Mouse (Mus musculus): ENCODE measurements around the gene Lhx4.

The Lhx4 gene

DNA sequence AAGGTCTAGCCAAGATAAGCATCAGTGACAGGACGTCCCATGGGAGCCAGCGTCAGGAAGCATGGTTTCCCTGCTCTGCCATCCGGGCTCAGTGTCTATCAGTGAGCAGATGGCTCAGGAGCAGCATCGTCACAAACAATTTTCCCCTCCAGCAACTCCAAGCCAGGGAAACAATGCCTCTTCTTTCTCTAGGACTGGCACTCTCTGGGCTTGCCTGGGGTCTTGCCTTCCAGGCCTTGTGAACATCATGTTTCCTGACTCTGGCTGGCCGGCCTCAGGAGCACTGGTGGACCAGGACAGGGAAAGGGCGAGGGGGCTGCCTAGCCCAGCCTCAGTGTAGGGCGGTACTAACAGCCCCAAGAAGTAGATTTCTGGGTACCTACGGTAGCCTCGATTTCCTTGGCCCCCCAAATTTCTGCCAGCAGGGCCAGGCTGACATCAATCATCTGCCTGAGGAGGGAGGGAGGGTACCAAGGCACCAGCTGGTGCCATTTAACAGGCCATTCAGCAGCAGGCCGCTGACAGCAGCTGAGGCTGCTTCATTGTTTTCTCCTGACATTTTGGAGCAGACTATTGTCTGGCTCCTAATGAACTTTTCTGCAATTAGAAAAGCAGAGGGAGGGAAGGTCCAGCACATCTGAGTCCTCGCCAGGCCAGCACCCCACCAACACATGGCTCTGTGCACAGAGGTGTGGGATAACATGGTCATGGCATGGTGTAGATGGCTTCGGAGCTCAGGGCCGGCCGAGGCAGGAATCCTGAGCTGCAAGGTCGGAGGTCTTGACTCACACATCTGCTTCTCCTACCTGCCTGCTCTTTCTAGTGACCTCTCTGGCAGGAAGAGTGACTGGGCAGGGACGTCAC lies 38.9 kb upstream of the Lhx4 start:
- H3K4me3 ChIP-seq (replicated peaks; ENCODE audit: low read length), result no peak overlapping the region
- peaks cover 9% of the 10 kb centered on the region; the same call in 1 of the 2 replicates for H3K9me3 ChIP-seq (ENCODE audit: low read length)
- H3K4me1 ChIP-seq (replicated peaks; ENCODE audit: low read depth, low read length), result 0 out of 2 replicates have a peak, but pooled peaks cover 5% of the 10 kb centered on the region
- H3K36me3 ChIP-seq (ENCODE audit: insufficient read depth, low read length), result peaks cover 6% of the 10 kb centered on the region; the same call in 1 of the 2 replicates
- TF ChIP-seq CTCF (conservative IDR thresholded peaks at IDR 0.05; ENCODE audit: low read length) (no peak), NANOG (IDR thresholded peaks at IDR 0.05; ENCODE audit: borderline replicate concordance, low read length) (no peak), POU5F1 (IDR thresholded peaks at IDR 0.05; ENCODE audit: borderline replicate concordance, low read length) (no peak)
- H3K27me3 ChIP-seq (ENCODE audit: insufficient read depth, low read length), result 0 out of 2 replicates have a peak, but pooled peaks cover 3% of the 10 kb centered on the region

- no peak for TF ChIP-seq NANOG (IDR thresholded peaks at IDR 0.05; ENCODE audit: borderline replicate concordance, low read length)
- TF ChIP-seq CTCF (conservative IDR thresholded peaks at IDR 0.05; ENCODE audit: low read length), result no peak
- no peak for TF ChIP-seq POU5F1 (IDR thresholded peaks at IDR 0.05; ENCODE audit: borderline replicate concordance, low read length)
- H3K27me3 ChIP-seq (ENCODE audit: insufficient read depth, low read length), result no peaks in the 10 kb centered on the region; the same call in 1 of the 2 replicates
- H3K4me1 ChIP-seq (replicated peaks; ENCODE audit: low read depth, low read length), result peaks cover 8% of the 10 kb centered on the region; the same call in 1 of the 2 replicates
- no peak overlapping the region for H3K4me3 ChIP-seq (replicated peaks; ENCODE audit: low read length)
- no peaks in the 10 kb centered on the region for H3K36me3 ChIP-seq (ENCODE audit: insufficient read depth, low read length)
- no peaks in the 10 kb centered on the region for H3K9me3 ChIP-seq (ENCODE audit: low read length)
Measured at GRCm38 (mm10) chr1:155785886-155786285, 34.4 kb upstream of the Lhx4 start.

DNA sequence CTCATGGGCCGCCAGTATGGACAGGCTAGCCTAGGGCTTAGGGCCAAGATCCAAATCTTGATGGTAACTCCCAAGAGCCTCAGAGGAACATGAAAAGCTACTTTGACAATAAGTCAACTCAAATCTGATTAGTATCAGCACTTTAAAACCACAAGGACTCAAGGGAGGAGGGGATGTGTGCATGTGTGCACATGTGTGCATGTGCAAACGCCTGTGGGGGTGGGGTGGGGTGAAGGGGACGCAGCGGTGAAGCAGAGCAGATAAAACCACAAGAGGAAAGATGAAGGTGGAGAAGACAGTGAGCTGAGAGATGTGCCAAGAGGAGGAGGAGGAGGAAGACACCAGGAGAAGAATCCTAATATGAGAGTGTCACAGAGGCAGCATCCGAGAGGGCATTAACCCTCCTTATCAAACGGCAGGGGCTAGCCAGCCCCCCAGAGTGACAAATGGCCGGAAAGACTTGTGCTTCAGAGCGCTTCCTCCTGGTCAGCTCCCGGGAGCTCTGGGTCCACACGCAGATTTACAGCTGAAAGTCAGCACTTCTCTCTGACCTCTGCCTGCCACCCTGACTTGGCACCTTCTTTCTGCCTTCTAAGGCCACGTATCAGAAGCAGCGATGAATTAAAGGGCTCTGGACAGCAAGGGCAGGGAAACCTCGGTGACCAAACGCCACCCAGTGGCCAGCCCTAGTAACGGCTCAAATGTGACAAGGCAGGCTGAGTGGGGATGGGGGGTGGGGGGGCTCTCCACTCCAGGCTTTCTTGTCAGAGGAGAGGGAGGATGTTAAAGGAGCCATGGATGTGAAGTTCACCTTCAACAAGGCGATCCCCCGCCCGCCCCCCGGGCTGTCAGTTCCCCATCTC lies 33.1 kb upstream of the Lhx4 start:
- H3K4me3 ChIP-seq (replicated peaks; ENCODE audit: low read length), result no peak overlapping the region
- H3K9me3 ChIP-seq (ENCODE audit: low read length), result no peaks in the 10 kb centered on the region
- H3K27me3 ChIP-seq (ENCODE audit: insufficient read depth, low read length), result no peaks in the 10 kb centered on the region; the same call in 1 of the 2 replicates
- H3K36me3 ChIP-seq (ENCODE audit: insufficient read depth, low read length), result no peaks in the 10 kb centered on the region
- TF ChIP-seq NANOG (IDR thresholded peaks at IDR 0.05; ENCODE audit: borderline replicate concordance, low read length) (no peak), CTCF (conservative IDR thresholded peaks at IDR 0.05; ENCODE audit: low read length) (peak; percentile 50)
- H3K4me1 ChIP-seq (replicated peaks; ENCODE audit: low read depth, low read length), result peaks cover 8% of the 10 kb centered on the region; the same call in 1 of the 2 replicates

DNA sequence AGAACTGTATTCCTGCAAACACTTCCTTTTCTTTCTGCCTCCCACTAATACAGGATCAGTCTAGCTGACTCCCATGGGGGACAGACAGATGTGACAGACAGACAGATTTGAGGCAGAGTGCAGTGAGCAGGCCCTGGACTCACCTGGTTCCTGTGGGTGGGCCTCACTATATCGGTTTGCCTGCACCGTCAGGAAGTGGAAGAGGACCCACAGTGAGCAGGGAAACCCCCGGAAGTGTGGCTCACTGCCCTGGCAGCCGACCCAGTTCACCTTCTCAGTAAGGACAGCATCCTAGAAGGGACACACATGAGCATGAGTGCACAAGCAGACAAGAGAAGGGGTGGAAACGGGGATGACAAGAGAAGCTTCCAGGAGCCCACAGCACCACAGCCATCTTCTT lies 30.9 kb upstream of the Lhx4 start:
- peaks cover 8% of the 10 kb centered on the region; the same call in 1 of the 2 replicates for H3K4me1 ChIP-seq (replicated peaks; ENCODE audit: low read depth, low read length)
- no peaks in the 10 kb centered on the region; the same call in 1 of the 2 replicates for H3K27me3 ChIP-seq (ENCODE audit: insufficient read depth, low read length)
- TF ChIP-seq CTCF (conservative IDR thresholded peaks at IDR 0.05; ENCODE audit: low read length) (no peak), POU5F1 (IDR thresholded peaks at IDR 0.05; ENCODE audit: borderline replicate concordance, low read length) (no peak), NANOG (IDR thresholded peaks at IDR 0.05; ENCODE audit: borderline replicate concordance, low read length) (no peak)

GRCm38 (mm10) chr1:155777641-155778625 lies 26.4 kb upstream of the Lhx4 start:
- TF ChIP-seq POU5F1 (IDR thresholded peaks at IDR 0.05; ENCODE audit: borderline replicate concordance, low read length) (no peak), NANOG (IDR thresholded peaks at IDR 0.05; ENCODE audit: borderline replicate concordance, low read length) (no peak), CTCF (conservative IDR thresholded peaks at IDR 0.05; ENCODE audit: low read length) (no peak)
- no peaks in the 10 kb centered on the region for H3K36me3 ChIP-seq (ENCODE audit: insufficient read depth, low read length)
- no peaks in the 10 kb centered on the region for H3K4me1 ChIP-seq (replicated peaks; ENCODE audit: low read depth, low read length)
- H3K4me3 ChIP-seq (replicated peaks; ENCODE audit: low read length), result no peak overlapping the region
- peaks cover 7% of the 10 kb centered on the region for H3K9me3 ChIP-seq (ENCODE audit: low read length)
- peaks cover 9% of the 10 kb centered on the region for H3K27me3 ChIP-seq (ENCODE audit: insufficient read depth, low read length)

More for the DNA sequence above, 30.9 kb upstream of the Lhx4 start:
- no peaks in the 10 kb centered on the region for H3K36me3 ChIP-seq (ENCODE audit: insufficient read depth, low read length)
- H3K9me3 ChIP-seq (ENCODE audit: low read length), result no peaks in the 10 kb centered on the region
- H3K4me3 ChIP-seq (replicated peaks; ENCODE audit: low read length), result no peak overlapping the region

- Histone ChIP-seq H3K36me3 (ENCODE audit: insufficient read depth, low read length) (no peaks in the 10 kb centered on the region), H3K4me3 (replicated peaks; ENCODE audit: low read length) (no peak overlapping the region), H3K27me3 (ENCODE audit: insufficient read depth, low read length) (peaks cover 3% of the 10 kb centered on the region; the same call in 1 of the 2 replicates), H3K9me3 (ENCODE audit: low read length) (no peaks in the 10 kb centered on the region), H3K4me1 (replicated peaks; ENCODE audit: low read depth, low read length) (no peaks in the 10 kb centered on the region)
- TF ChIP-seq POU5F1 (IDR thresholded peaks at IDR 0.05; ENCODE audit: borderline replicate concordance, low read length) (no peak), NANOG (IDR thresholded peaks at IDR 0.05; ENCODE audit: borderline replicate concordance, low read length) (no peak), CTCF (conservative IDR thresholded peaks at IDR 0.05; ENCODE audit: low read length) (no peak)
Measured at GRCm38 (mm10) chr1:155759167-155759566, 7.7 kb upstream of the Lhx4 start.

DNA sequence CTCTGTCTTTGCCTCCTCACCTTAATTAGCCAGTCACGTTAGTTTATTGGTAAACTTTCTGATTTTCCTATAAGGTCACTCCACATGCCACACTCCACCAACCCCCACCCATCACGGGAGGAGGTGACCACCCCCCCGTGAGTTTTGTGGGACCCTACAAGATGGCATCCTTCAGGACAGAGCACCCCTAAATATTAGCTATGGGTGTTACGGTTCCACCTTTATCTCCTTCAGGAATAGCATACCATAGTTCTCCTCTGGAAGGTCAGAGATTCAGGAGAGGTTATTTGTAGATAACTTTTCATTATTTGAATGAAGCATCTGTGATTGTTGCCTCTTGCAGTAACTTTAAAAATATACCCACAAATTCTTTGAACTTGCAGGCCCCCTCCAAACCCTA lies 7.2 kb upstream of the Lhx4 start:
- Histone ChIP-seq H3K4me1 (replicated peaks; ENCODE audit: low read depth, low read length) (no peaks in the 10 kb centered on the region), H3K4me3 (replicated peaks; ENCODE audit: low read length) (no peak overlapping the region), H3K27me3 (ENCODE audit: insufficient read depth, low read length) (peaks cover 7% of the 10 kb centered on the region), H3K36me3 (ENCODE audit: insufficient read depth, low read length) (no peaks in the 10 kb centered on the region), H3K9me3 (ENCODE audit: low read length) (no peaks in the 10 kb centered on the region)
- TF ChIP-seq CTCF (conservative IDR thresholded peaks at IDR 0.05; ENCODE audit: low read length) (no peak), NANOG (IDR thresholded peaks at IDR 0.05; ENCODE audit: borderline replicate concordance, low read length) (no peak), POU5F1 (IDR thresholded peaks at IDR 0.05; ENCODE audit: borderline replicate concordance, low read length) (no peak)
